Mouse (Mus musculus) left cerebral cortex, adult 6 months (tissue): ENCODE data around the gene Papln. TPM values are rescaled to one million over a fixed set of nuclear protein-coding genes. Genes with fewer than 3 reads are reported as not detected.

Experiments used
- long read RNA-seq, 2 experiments: library from polyadenylated mRNA; unstranded; transcript quantifications; one replicate each; pipeline ENCODE4 v2.0.0; 2019 to 2020
- polyA plus RNA-seq: library from polyadenylated mRNA; unstranded; fragments of <200 nt; fragmentation: Nextera tagmentation; gene quantifications from 2 replicates; pipeline ENCODE4 v1.2.3, GENCODE M21; 2021

The Papln gene
- 0.13 and 0.28 TPM in 2 replicates for polyA plus RNA-seq
- long read RNA-seq, experiment 1, partial matches to known transcripts, result 2 of 3 reads
- long read RNA-seq, experiment 1, other reads (novel, unspliced or antisense), result 1 of 3 reads
- long read RNA-seq, experiment 2, result 0 reads

GRCm38 (mm10) chr12:83763311-83764043, at the start of gene Papln:
Gene Papln, plus strand, starts transcription at chr12:83763634.

Other genes with a start within 250 kb of the Papln start
- gene Dcaf4, start 243.2 kb upstream of the Papln start, polyA plus RNA-seq, result 22.9 and 27.3 TPM in 2 replicates
- gene Zfyve1, start 166.4 kb upstream of the Papln start, polyA plus RNA-seq, result 7.2 and 13.0 TPM in 2 replicates
- 41.7 and 46.4 TPM in 2 replicates for gene Rbm25, start 132.4 kb upstream of the Papln start, polyA plus RNA-seq
- 20.8 and 25.1 TPM in 2 replicates for gene Psen1, start 75.5 kb upstream of the Papln start, polyA plus RNA-seq
- gene Numb, start 158.3 kb downstream of the Papln start, polyA plus RNA-seq, result 21.3 and 22.1 TPM in 2 replicates
- 5.5 and 19.0 TPM in 2 replicates for gene Riox1, start 187.0 kb downstream of the Papln start, polyA plus RNA-seq
- not detected in 2 replicates for gene Heatr4, start 221.2 kb downstream of the Papln start, polyA plus RNA-seq
- gene Acot2, start 224.2 kb downstream of the Papln start, polyA plus RNA-seq, result 22.7 and 23.2 TPM in 2 replicates
- 20.4 and 24.8 TPM in 2 replicates for gene Acot1, start 245.9 kb downstream of the Papln start, polyA plus RNA-seq